Mouse (Mus musculus) G1E (cell line): ENCODE results near the gene Cyp11a1. TPM values are rescaled to one million over a fixed set of nuclear protein-coding genes. Genes with fewer than 3 reads are reported as not detected.

ENCODE experiments used
- ATAC-seq: 2 replicates; pipeline ENCODE4 v1.8.0; 2016; ENCODE audit warnings: mild to moderate bottlenecking; ENCODE audit not compliant: insufficient number of reproducible peaks, poor library complexity, low FRiP score, severe bottlenecking; ENCODE audit errors: extremely low read depth
- DNase-seq: peaks from one replicate; pipeline ENCODE4 v3.0.0; 2012; ENCODE audit warnings: low spot score
- H3K27me3 ChIP-seq: 2 replicates; pipeline ENCODE4 v1.6.1; 2012; ENCODE audit warnings: mild to moderate bottlenecking, low read length, inconsistent platforms; ENCODE audit not compliant: insufficient read depth
- H3K36me3 ChIP-seq: replicated peaks from 2 replicates; pipeline ENCODE3; 2012; ENCODE audit warnings: mild to moderate bottlenecking, inconsistent platforms
- H3K4me1 ChIP-seq: 2 replicates; pipeline ENCODE4 v1.6.1; 2012; ENCODE audit warnings: low read depth, low read length, inconsistent platforms, mixed read lengths; ENCODE audit not compliant: insufficient read depth
- H3K4me3 ChIP-seq: 2 replicates; pipeline ENCODE4 v1.5.1; 2012; ENCODE audit warnings: low read depth, mild to moderate bottlenecking, inconsistent platforms, low read length, moderate library complexity, mixed read lengths
- H3K9me3 ChIP-seq: replicated peaks from 2 replicates; pipeline ENCODE4 v1.6.1; 2012; ENCODE audit warnings: inconsistent platforms
- CTCF ChIP-seq: IDR thresholded peaks from 2 replicates; pipeline ENCODE4 v1.5.1; 2012; ENCODE audit warnings: low read depth, low read length, inconsistent platforms, mixed read lengths
- GATA1 ChIP-seq: IDR thresholded peaks from 2 replicates; pipeline ENCODE4 v1.6.1; 2012; ENCODE audit warnings: borderline replicate concordance, low read length, inconsistent platforms, mixed read lengths
- GATA2 ChIP-seq: IDR thresholded peaks from 2 replicates; pipeline ENCODE4 v1.6.1; 2012; ENCODE audit warnings: low read depth, low read length, inconsistent platforms, borderline replicate concordance
- POLR2AphosphoS5 ChIP-seq: IDR thresholded peaks from 2 replicates; pipeline ENCODE4 v1.6.1; 2012; ENCODE audit warnings: low read depth, low read length, inconsistent platforms; ENCODE audit not compliant: insufficient replicate concordance
- TAL1 ChIP-seq: conservative IDR thresholded peaks from 2 replicates; pipeline ENCODE4 v1.6.1; 2012; ENCODE audit warnings: low read depth, low read length, inconsistent platforms, mixed read lengths
- polyA plus RNA-seq: library from polyadenylated mRNA; stranded (reverse); fragments of >175 nt; gene quantifications from 2 replicates; pipeline ENCODE4 v1.2.3, GENCODE M21; 2012
- total RNA-seq, 2 experiments: library from RNA; stranded (forward) in 1 of 2; stranded (reverse) in 1 of 2; fragments of 200-1000 nt in 1 of 2; fragments of >200 nt in 1 of 2; fragmentation: Nextera tagmentation in 1 of 2; gene quantifications; 2 replicates each; pipeline ENCODE4 v1.2.3; 2014 to 2017

Gene Cyp11a1
- total and polyA plus RNA-seq, 3 experiments, result 0.12 to 18.2 (median 0.68) TPM

DNA sequence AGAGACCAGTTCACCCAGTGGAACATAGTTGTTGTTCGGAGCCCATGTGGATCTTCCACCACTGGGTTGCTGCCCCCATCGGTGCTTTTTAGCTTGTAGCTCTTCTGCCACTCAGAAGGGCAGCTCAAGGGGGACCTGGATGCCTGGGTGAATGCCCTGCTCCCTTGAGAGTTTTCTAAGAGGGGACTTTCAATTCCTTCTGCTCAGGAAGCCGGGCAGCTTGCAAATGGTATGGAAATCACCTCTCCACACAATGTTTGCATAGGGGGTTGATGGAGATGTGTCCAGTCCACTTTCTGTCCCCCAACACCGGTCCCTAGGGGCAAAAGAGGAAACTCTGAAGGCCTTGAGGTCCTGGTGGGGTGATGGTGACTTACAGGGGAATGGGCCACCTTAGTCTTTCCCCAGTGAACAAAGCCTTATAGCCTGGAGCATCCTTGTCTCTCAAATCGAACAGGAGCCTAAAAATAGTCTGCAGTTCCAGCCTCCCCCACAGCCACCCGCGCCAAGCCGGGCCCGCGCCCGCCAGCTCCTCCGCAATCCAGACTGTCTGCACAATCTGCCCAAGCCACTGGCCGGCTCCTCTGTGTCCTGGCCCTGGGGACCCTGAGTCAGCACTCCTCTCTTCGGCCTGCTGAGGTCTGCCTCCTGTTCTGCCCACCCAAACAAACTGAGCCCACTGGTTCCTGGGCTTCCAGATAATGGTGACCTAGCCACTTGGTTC is 38.8 kb upstream of the Cyp11a1 start:
- H3K9me3 ChIP-seq, result no peaks in the 10 kb centered on the region
- ATAC-seq (no peak), DNase-seq (no peak)
- TF ChIP-seq POLR2AphosphoS5, result no peak
- no peaks in the 10 kb centered on the region for H3K4me1 ChIP-seq
- no peaks in the 10 kb centered on the region for H3K36me3 ChIP-seq
- H3K27me3 ChIP-seq, result peaks cover 34% of the 10 kb centered on the region
- no peak overlapping the region for H3K4me3 ChIP-seq

DNA sequence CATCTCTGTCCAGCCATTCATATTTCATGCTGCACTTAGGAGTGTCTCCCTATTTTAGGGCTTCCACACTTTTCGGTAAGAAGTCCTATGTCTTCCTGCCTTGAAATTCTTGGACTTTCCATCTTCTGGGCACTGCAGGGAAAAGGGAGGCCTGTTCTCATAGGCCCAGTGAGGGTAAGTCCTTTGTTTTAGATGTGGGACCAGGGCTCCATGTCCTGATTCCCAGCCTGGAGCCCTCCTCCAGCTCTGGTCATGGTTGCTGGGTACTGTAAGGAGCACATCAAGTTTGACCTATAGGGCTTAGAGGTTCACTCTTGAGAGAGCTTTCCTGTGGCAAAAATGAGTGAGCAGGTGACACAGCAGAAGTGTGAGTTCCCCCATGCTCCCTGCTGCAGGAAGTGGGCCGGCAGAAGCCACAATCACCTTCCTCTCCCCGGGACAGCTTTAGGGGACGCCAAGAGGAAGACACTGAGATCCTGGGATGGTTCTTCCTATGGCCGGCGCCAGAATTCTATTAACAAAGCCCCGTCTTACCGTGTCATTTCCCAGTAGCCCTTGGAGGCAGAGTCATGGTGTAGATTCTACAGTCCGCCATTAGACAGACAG is 37.9 kb upstream of the Cyp11a1 start:
- no peak for DNase-seq
- Histone ChIP-seq H3K9me3 (no peaks in the 10 kb centered on the region), H3K36me3 (no peaks in the 10 kb centered on the region), H3K27me3 (peaks cover 33% of the 10 kb centered on the region), H3K4me3 (no peak overlapping the region), H3K4me1 (no peaks in the 10 kb centered on the region)
- TF ChIP-seq CTCF (no peak), TAL1 (no peak), GATA1 (no peak), POLR2AphosphoS5 (no peak), GATA2 (no peak)
- no peak for ATAC-seq

DNA sequence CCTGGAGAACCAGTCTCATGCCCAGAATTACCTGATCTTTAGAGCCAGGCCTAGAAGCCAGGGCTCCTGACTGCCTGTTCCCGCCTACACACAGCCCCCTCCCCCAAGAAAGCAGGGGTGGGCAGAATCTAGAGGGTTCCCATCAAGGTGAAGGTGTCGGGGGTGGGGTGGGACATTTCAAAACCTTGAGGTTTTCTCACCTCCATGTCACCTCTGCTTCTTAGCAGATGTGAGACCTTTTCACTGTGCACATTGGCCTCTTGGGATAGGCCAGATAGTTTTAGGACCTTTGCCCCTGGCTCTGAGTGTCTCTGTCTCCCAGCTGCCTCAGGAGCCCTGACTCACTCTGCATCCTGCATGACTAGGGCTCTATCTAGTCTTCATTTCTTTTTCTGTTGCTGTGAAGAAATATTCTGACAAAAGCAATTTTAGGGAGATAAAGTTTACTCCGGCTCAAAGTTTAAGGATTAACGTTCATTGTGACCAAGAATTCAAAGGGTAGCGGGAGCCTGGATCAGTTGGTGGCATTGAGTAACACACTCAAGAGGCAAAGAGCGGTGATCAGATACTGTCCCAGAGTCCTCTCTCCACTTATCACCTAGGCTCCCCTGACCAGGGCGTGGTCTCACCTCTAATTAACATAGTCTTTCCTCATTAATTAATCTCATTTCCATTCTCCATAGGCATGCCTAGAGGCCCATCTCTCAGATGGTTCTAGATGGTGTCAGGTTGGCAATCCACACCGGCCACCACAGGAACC is 37.2 kb upstream of the Cyp11a1 start:
- no peak for TF ChIP-seq GATA1
- TF ChIP-seq TAL1, result no peak
- TF ChIP-seq GATA2, result no peak
- H3K4me3 ChIP-seq, result no peak overlapping the region
- no peaks in the 10 kb centered on the region for H3K36me3 ChIP-seq
- ATAC-seq, result no peak
- no peaks in the 10 kb centered on the region for H3K9me3 ChIP-seq
- H3K27me3 ChIP-seq, result peaks cover 31% of the 10 kb centered on the region
- H3K4me1 ChIP-seq, result no peaks in the 10 kb centered on the region
- no peak for DNase-seq

DNA sequence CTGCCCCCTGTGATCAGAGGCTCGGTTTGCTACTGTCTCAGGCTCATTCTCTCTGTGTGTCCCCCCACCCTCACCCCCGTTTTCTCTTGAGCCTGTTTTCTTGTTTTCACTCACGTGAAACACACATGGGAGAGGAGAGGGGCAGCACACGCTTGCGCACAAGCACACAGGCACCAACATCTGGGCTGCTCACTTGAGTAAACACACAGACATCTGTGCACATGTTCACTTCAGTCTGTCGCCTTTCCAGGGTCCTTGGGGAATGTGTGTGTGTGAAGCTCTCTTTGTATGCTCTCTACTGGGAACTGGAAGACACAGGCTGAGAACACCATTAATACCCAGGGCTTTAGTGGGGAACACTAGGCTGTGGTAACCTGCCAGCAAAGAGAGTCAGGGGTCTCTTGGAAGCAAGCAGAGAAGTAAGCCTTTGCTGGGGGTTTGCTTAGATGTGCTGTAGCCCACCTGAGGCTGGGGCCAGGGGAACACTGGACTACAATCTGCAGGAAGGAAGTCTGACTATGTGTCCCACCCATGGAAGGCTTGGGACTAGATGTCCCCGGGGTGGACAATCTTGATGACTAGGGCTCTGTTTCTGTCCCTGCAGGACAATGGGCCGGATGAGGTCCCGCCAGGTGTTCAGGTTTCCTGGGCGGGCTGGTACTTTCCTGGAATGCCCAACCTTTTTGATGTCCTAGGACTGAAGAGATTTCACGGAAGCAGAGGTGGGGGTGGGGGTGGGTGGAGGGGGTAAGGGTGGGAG is 36.3 kb upstream of the Cyp11a1 start:
- Histone ChIP-seq H3K27me3 (peaks cover 24% of the 10 kb centered on the region; the same call in 1 of the 2 replicates), H3K4me3 (no peak overlapping the region), H3K36me3 (no peaks in the 10 kb centered on the region), H3K9me3 (no peaks in the 10 kb centered on the region), H3K4me1 (no peaks in the 10 kb centered on the region)
- TF ChIP-seq GATA1 (no peak), POLR2AphosphoS5 (no peak), TAL1 (no peak), GATA2 (no peak), CTCF (no peak)
- ATAC-seq (no peak), DNase-seq (no peak)

DNA sequence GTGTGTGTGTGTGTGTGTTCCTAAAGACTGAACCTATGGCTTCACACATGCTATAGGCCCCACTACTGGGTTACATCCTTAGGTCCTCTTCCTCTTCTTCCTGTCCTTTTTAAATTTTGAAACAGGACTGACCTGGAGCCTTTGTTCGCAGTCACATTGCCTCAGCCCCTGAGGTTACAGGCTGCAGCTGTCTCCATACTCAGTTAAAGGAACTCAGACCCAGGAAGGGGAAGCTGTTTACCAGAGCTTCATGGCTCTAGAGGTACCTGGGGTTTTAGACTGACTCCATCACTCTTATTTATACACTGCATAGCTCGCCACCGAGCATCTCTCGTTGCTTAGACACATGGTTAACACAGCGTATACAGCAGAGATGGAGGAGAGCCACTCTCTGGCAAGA is 34.8 kb upstream of the Cyp11a1 start:
- TF ChIP-seq CTCF, result no peak
- no peak for TF ChIP-seq TAL1
- TF ChIP-seq GATA2, result no peak
- TF ChIP-seq POLR2AphosphoS5, result no peak
- no peak for TF ChIP-seq GATA1
- ATAC-seq, result no peak
- H3K36me3 ChIP-seq, result no peaks in the 10 kb centered on the region
- DNase-seq, result no peak
- H3K4me3 ChIP-seq, result no peak overlapping the region
- peaks cover 24% of the 10 kb centered on the region; the same call in 1 of the 2 replicates for H3K27me3 ChIP-seq
- H3K9me3 ChIP-seq, result no peaks in the 10 kb centered on the region
- no peaks in the 10 kb centered on the region for H3K4me1 ChIP-seq

DNA sequence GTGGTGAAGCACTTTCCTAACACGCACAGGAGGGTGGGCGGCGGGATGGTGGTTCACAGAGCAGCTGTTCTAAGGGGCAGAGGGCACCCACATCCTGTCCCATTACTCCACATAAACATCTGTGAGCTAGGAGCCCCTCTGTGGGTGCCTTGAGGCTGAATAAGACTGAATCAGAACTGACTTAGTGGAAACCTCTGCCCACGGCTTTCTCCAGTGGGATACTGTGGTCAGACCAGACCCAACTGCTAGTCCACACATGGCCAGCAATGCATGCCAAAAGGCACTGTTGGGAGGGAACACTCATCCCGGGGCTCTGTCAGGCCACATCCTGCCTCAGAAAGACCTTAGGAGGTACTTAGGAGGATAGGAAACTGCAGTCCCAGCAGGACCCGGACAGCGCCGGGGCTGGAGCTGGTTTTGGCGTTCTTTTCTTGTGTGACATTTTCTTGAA is 34.0 kb upstream of the Cyp11a1 start:
- no peaks in the 10 kb centered on the region for H3K4me1 ChIP-seq
- no peak for DNase-seq
- H3K9me3 ChIP-seq, result no peaks in the 10 kb centered on the region
- H3K27me3 ChIP-seq, result peaks cover 22% of the 10 kb centered on the region; the same call in 1 of the 2 replicates
- no peak for ATAC-seq
- TF ChIP-seq POLR2AphosphoS5 (no peak), GATA2 (no peak)
- no peaks in the 10 kb centered on the region for H3K36me3 ChIP-seq
- H3K4me3 ChIP-seq, result no peak overlapping the region
